Mouse (Mus musculus) adrenal gland, postnatal 14 days (tissue): ENCODE data around the gene Samd4b. TPM values are rescaled to one million over a fixed set of nuclear protein-coding genes. Genes with fewer than 3 reads are reported as not detected.
"Not testable (repeated sequence)": the region's sequence is repeated elsewhere in the genome, so short reads cannot be mapped to it uniquely, and the experiment has no call there.

Experiments
- DNase-seq: peaks from one replicate; pipeline ENCODE4 v3.0.0; 2021; ENCODE audit warnings: mixed read lengths
- total RNA-seq: library from RNA; stranded (reverse); gene quantifications from 2 replicates; pipeline ENCODE4 v1.2.3, GENCODE M21; 2021

Samd4b gene
- total RNA-seq, 1 experiment from 2014 or later = 56.3 TPM

- no peak for DNase-seq
Observed at GRCm38 (mm10) chr7:28562371-28562770, 35.6 kb downstream of the Samd4b start.

- DNase-seq = no peak
Observed at GRCm38 (mm10) chr7:28561967-28562366, 36.0 kb downstream of the Samd4b start.

- no peak for DNase-seq
Observed at GRCm38 (mm10) chr7:28560856-28561255, 37.1 kb downstream of the Samd4b start.

- peak; percentile 65 for DNase-seq
Observed at GRCm38 (mm10) chr7:28558486-28558885, 39.5 kb downstream of the Samd4b start.

- no peak for DNase-seq
Observed at GRCm38 (mm10) chr7:28557708-28558107, 40.2 kb downstream of the Samd4b start.

- no peak for DNase-seq
Observed at GRCm38 (mm10) chr7:28557069-28557468, 40.9 kb downstream of the Samd4b start.

- no peak for DNase-seq
Observed at GRCm38 (mm10) chr7:28555939-28556535, 41.9 kb downstream of the Samd4b start.

GRCm38 (mm10) chr7:28553076-28553475 is 44.9 kb downstream of the Samd4b start:
- no peak for DNase-seq

GRCm38 (mm10) chr7:28547628-28548027 is 50.3 kb downstream of the Samd4b start:
- DNase-seq = no peak

GRCm38 (mm10) chr7:28547154-28547553 is 50.8 kb downstream of the Samd4b start, which contains the start of gene Nccrp1:
Gene Nccrp1 (minus strand): TSS chr7:28547254.
- DNase-seq = no peak

- no peak for DNase-seq
Observed at GRCm38 (mm10) chr7:28546649-28547048, 51.3 kb downstream of the Samd4b start.

- DNase-seq = peak; percentile 56
Observed at GRCm38 (mm10) chr7:28545891-28546210, 52.1 kb downstream of the Samd4b start.

GRCm38 (mm10) chr7:28545048-28545890 is 52.7 kb downstream of the Samd4b start:
- peak; percentile 37 for DNase-seq

- peak; percentile 40 for DNase-seq
Observed at GRCm38 (mm10) chr7:28544051-28544601, 53.8 kb downstream of the Samd4b start.

- DNase-seq = no peak
Observed at GRCm38 (mm10) chr7:28540526-28540925, 57.4 kb downstream of the Samd4b start, which contains the start of gene Sycn. Gene Sycn (plus strand): TSS chr7:28540885.

- not testable (repeated sequence) for DNase-seq
Observed at GRCm38 (mm10) chr7:28538886-28539285, 59.1 kb downstream of the Samd4b start.

GRCm38 (mm10) chr7:28532005-28532404 is 65.9 kb downstream of the Samd4b start:
- DNase-seq = no peak

GRCm38 (mm10) chr7:28527922-28528719 is 69.8 kb downstream of the Samd4b start:
- peak; percentile 93 for DNase-seq

- not testable (repeated sequence) for DNase-seq
Observed at GRCm38 (mm10) chr7:28522536-28522935, 75.4 kb downstream of the Samd4b start, which contains the start of gene Ifnl3. Gene Ifnl3 (plus strand): TSS chr7:28522836.

GRCm38 (mm10) chr7:28511441-28511840 is 86.5 kb downstream of the Samd4b start:
- no peak for DNase-seq

- not testable (repeated sequence) for DNase-seq
Observed at GRCm38 (mm10) chr7:28510405-28510974, 87.5 kb downstream of the Samd4b start, which contains the start of gene Ifnl2. Gene Ifnl2 (minus strand): TSS chr7:28510455.

- DNase-seq = peak; percentile 13
Observed at GRCm38 (mm10) chr7:28509121-28509520, 88.8 kb downstream of the Samd4b start.
